In the genomic region with DNA sequence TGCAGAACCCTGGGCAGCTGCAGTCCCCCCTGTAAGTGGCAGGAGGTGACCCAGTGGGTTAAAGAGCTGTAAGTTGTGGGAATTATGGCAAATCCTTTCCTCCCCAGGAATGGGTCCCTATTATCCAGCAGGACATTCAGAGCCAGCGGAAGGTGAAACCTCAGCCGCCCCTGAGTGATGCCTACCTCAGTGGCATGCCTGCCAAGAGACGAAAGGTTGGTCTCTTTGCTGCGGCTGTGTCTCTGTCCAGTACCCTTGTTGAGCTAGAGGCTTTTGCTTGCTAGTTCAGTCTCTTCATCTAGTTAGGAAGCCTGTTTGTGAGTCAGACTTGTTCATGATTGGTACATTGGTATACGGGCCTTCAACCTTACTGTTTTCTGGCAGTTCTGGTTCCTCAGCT, we compare ENCODE assay signal across 26 mouse cellular contexts. TPM values are rescaled to one million over a fixed set of nuclear protein-coding genes. Genes with fewer than 3 reads are reported as not detected.
DNase-seq lines count a peak whose midpoint lies in the region; ATAC-seq and TF ChIP-seq lines count a peak whose summit lies in the region.
"Had no signal": no experiment of that assay in that cellular context is flagged by ENCODE, and none has a peak within 500 bp of the region (broad histone marks: within the 10 kb centered on the region; RNA-seq: fewer than 3 reads in every experiment).

No protein-coding gene starts in this region.

- no peaks in the 10 kb centered on the region for H3K4me1 ChIP-seq in forebrain, postnatal 0 days (ENCODE audit: insufficient read depth)
- H3K4me1 ChIP-seq in forebrain, embryonic 13.5 days = no peaks in the 10 kb centered on the region
- H3K4me1 ChIP-seq in hindbrain, embryonic 15.5 days (replicated peaks) = no peaks in the 10 kb centered on the region
- H3K4me1 ChIP-seq in hindbrain, embryonic 11.5 days (replicated peaks; ENCODE audit: control insufficient read depth, insufficient read depth, low read length) = no peaks in the 10 kb centered on the region
- peaks cover 4% of the 10 kb centered on the region; the same call in 1 of the 2 replicates for H3K4me1 ChIP-seq in liver, embryonic 12.5 days
- no peaks in the 10 kb centered on the region for H3K4me1 ChIP-seq in liver, embryonic 11.5 days (replicated peaks; ENCODE audit: control insufficient read depth, insufficient read depth, low read length)
- H3K4me1 ChIP-seq: forebrain, embryonic 10.5 days had no signal

- H3K27ac ChIP-seq in forebrain, postnatal 0 days (ENCODE audit: low read depth, low read length) = no peak overlapping the region
- H3K27ac ChIP-seq in forebrain, embryonic 13.5 days = no peak overlapping the region
- H3K27ac ChIP-seq in hindbrain, embryonic 15.5 days (replicated peaks) = peak overlapping the region; percentile 31; the same call in 1 of the 2 replicates
- no peak overlapping the region for H3K27ac ChIP-seq in hindbrain, embryonic 11.5 days (ENCODE audit: low read depth, low read length)
- H3K27ac ChIP-seq in liver, embryonic 12.5 days = peak overlapping the region; percentile 1; the same call in 1 of the 2 replicates
- no peak overlapping the region for H3K27ac ChIP-seq in liver, embryonic 11.5 days (ENCODE audit: low read depth, low read length)
- H3K27ac ChIP-seq: gastrocnemius, adult 2 months had no signal

- H3K36me3 ChIP-seq in forebrain, postnatal 0 days (ENCODE audit: insufficient read depth) = peaks cover 97% of the 10 kb centered on the region
- peaks cover 98% of the 10 kb centered on the region for H3K36me3 ChIP-seq in forebrain, embryonic 13.5 days (ENCODE audit: poor library complexity, severe bottlenecking)
- peaks cover 93% of the 10 kb centered on the region for H3K36me3 ChIP-seq in hindbrain, embryonic 15.5 days
- peaks cover 48% of the 10 kb centered on the region for H3K36me3 ChIP-seq in hindbrain, embryonic 11.5 days (ENCODE audit: control insufficient read depth, insufficient read depth, low read length)
- H3K36me3 ChIP-seq in liver, embryonic 12.5 days = peaks cover 99% of the 10 kb centered on the region
- peaks cover 83% of the 10 kb centered on the region for H3K36me3 ChIP-seq in liver, embryonic 11.5 days (ENCODE audit: control insufficient read depth, insufficient read depth, low read length)
- peaks cover 44% of the 10 kb centered on the region for H3K36me3 ChIP-seq in myocyte (ENCODE audit: control insufficient read depth, insufficient read depth)

- no peak for TF ChIP-seq POLR2A in myocyte (IDR thresholded peaks at IDR 0.05; ENCODE audit: insufficient read length, low read depth)

- no peak overlapping the region for H3K4me2 ChIP-seq in forebrain, postnatal 0 days (ENCODE audit: low read depth)
- no peak overlapping the region for H3K4me2 ChIP-seq in forebrain, embryonic 13.5 days
- no peak overlapping the region for H3K4me2 ChIP-seq in hindbrain, embryonic 15.5 days
- no peak overlapping the region for H3K4me2 ChIP-seq in hindbrain, embryonic 11.5 days (replicated peaks; ENCODE audit: low read depth, low read length)
- no peak overlapping the region for H3K4me2 ChIP-seq in liver, embryonic 12.5 days
- H3K4me2 ChIP-seq in liver, embryonic 11.5 days = no peak overlapping the region
- H3K4me2 ChIP-seq in myocyte (ENCODE audit: low read depth) = no peak overlapping the region
- H3K4me2 ChIP-seq: heart, embryonic 11.5 days had no signal

- no peaks in the 10 kb centered on the region for H3K9me3 ChIP-seq in forebrain, postnatal 0 days (ENCODE audit: low read length)
- no peaks in the 10 kb centered on the region for H3K9me3 ChIP-seq in forebrain, embryonic 13.5 days (replicated peaks)
- H3K9me3 ChIP-seq in hindbrain, embryonic 15.5 days = no peaks in the 10 kb centered on the region
- no peaks in the 10 kb centered on the region for H3K9me3 ChIP-seq in hindbrain, embryonic 11.5 days (ENCODE audit: control insufficient read depth, low read length)
- no peaks in the 10 kb centered on the region for H3K9me3 ChIP-seq in liver, embryonic 12.5 days (replicated peaks)
- no peaks in the 10 kb centered on the region; the same call in 1 of the 2 replicates for H3K9me3 ChIP-seq in liver, embryonic 11.5 days (ENCODE audit: control insufficient read depth, low read length)

- no peaks in the 10 kb centered on the region for H3K79me2 ChIP-seq in myocyte (ENCODE audit: control insufficient read depth, insufficient read depth)

- H3K27me3 ChIP-seq in forebrain, postnatal 0 days (ENCODE audit: insufficient read depth, low read length) = no peaks in the 10 kb centered on the region
- no peaks in the 10 kb centered on the region for H3K27me3 ChIP-seq in forebrain, embryonic 13.5 days
- no peaks in the 10 kb centered on the region for H3K27me3 ChIP-seq in hindbrain, embryonic 15.5 days
- H3K27me3 ChIP-seq in hindbrain, embryonic 11.5 days (ENCODE audit: control insufficient read depth, insufficient read depth, low read length) = no peaks in the 10 kb centered on the region
- H3K27me3 ChIP-seq in liver, embryonic 12.5 days (replicated peaks) = no peaks in the 10 kb centered on the region
- H3K27me3 ChIP-seq in liver, embryonic 11.5 days (replicated peaks; ENCODE audit: control insufficient read depth, insufficient read depth, low read length) = no peaks in the 10 kb centered on the region
- H3K27me3 ChIP-seq in myocyte (ENCODE audit: control insufficient read depth, insufficient read depth, insufficient read length) = no peaks in the 10 kb centered on the region
- H3K27me3 ChIP-seq: CH12.LX had no signal

- H3K9ac ChIP-seq in forebrain, postnatal 0 days = no peak overlapping the region
- no peak overlapping the region for H3K9ac ChIP-seq in forebrain, embryonic 13.5 days
- no peak overlapping the region for H3K9ac ChIP-seq in hindbrain, embryonic 15.5 days
- H3K9ac ChIP-seq in hindbrain, embryonic 11.5 days (ENCODE audit: low read depth, low read length) = no peak overlapping the region
- no peak overlapping the region for H3K9ac ChIP-seq in liver, embryonic 12.5 days
- H3K9ac ChIP-seq in liver, embryonic 11.5 days (ENCODE audit: low read depth, low read length) = no peak overlapping the region

- ATAC-seq in forebrain, postnatal 0 days = no peak
- ATAC-seq in forebrain, embryonic 13.5 days = no peak
- ATAC-seq in hindbrain, embryonic 15.5 days (ENCODE audit: low FRiP score, low read depth) = no peak
- no peak for ATAC-seq in hindbrain, embryonic 11.5 days (ENCODE audit: low FRiP score)
- no peak for ATAC-seq in liver, embryonic 12.5 days
- no peak for ATAC-seq in liver, embryonic 11.5 days (replicated peaks; ENCODE audit: low FRiP score)
- ATAC-seq: inflammation-experienced regulatory T-cells, adult 6 months; intestine, embryonic 16.5 days had no signal

- peak; percentile 22 for DNase-seq in forebrain, postnatal 0 days
- DNase-seq in hindbrain, embryonic 11.5 days (ENCODE audit: low spot score) = no peak
- no peak for DNase-seq in liver, embryonic 11.5 days (ENCODE audit: low spot score)
- no peak for DNase-seq in cerebellum, adult 9-11 months
- DNase-seq: adrenal gland, adult 2 months; adrenal gland, postnatal 14 days; B cell, adult 2 months; cerebellum, adult 11 months; cerebellum, adult 8-10 months; cerebellum, postnatal 14 days; gastrocnemius, adult 2 months; gastrocnemius, postnatal 14 days; heart, adult 11 months; kidney, adult 2 months had no signal

- 83% methylated on average over 5 of the region's 5 CpGs for WGBS in forebrain, postnatal 0 days
- 88% methylated on average over 5 of the region's 5 CpGs for WGBS in forebrain, embryonic 13.5 days
- WGBS in hindbrain, embryonic 15.5 days = 89% methylated on average over 5 of the region's 5 CpGs
- WGBS in hindbrain, embryonic 11.5 days = 96% methylated on average over 5 of the region's 5 CpGs
- 87% methylated on average over 5 of the region's 5 CpGs for WGBS in liver, embryonic 12.5 days (ENCODE audit: insufficient replicate concordance)
- WGBS in liver, embryonic 11.5 days = 85% methylated on average over 5 of the region's 5 CpGs

- no peak for TF ChIP-seq CTCF in forebrain, postnatal 0 days (IDR thresholded peaks at IDR 0.05; ENCODE audit: low read depth)

- H3K4me3 ChIP-seq in forebrain, postnatal 0 days (ENCODE audit: low read depth, low read length) = no peak overlapping the region
- no peak overlapping the region for H3K4me3 ChIP-seq in forebrain, embryonic 13.5 days
- H3K4me3 ChIP-seq in hindbrain, embryonic 15.5 days = no peak overlapping the region
- no peak overlapping the region for H3K4me3 ChIP-seq in hindbrain, embryonic 11.5 days (ENCODE audit: low read depth, low read length)
- H3K4me3 ChIP-seq in liver, embryonic 12.5 days = no peak overlapping the region
- no peak overlapping the region for H3K4me3 ChIP-seq in liver, embryonic 11.5 days (ENCODE audit: low read depth, low read length)
- H3K4me3 ChIP-seq in myocyte = no peak overlapping the region
- H3K4me3 ChIP-seq: forebrain, embryonic 10.5 days; gastrocnemius, adult 2 months had no signal

- no peak overlapping the region for H3ac ChIP-seq in myocyte (ENCODE audit: control insufficient read depth, insufficient read length)

RNA-seq across cellular contexts. Expression of a gene that starts 11.2 kb away (rescaled TPM):
- 285 and 340 TPM in 2 replicates for total RNA-seq in forebrain, postnatal 0 days (2014; rRNA removed)
- polyA plus RNA-seq in forebrain, postnatal 0 days (2015; fragmentation: Nextera tagmentation; extraction: Ambion mirVana) = 68.2 and 71.9 TPM in 2 replicates
- 82.5 and 82.6 TPM in 2 replicates for polyA plus RNA-seq in forebrain, embryonic 13.5 days (2015; fragmentation: Nextera tagmentation; extraction: Ambion mirVana)
- 70.0 and 75.7 TPM in 2 replicates for polyA plus RNA-seq in hindbrain, embryonic 15.5 days (2015; fragmentation: Nextera tagmentation; extraction: Ambion mirVana)
- 105 and 117 TPM in 2 replicates for polyA plus RNA-seq in hindbrain, embryonic 11.5 days (2014; fragmentation: Nextera tagmentation; extraction: Ambion mirVana)
- polyA plus RNA-seq in liver, embryonic 12.5 days (2016; fragmentation: Nextera tagmentation; extraction: Ambion mirVana) = 29.1 and 35.5 TPM in 2 replicates
- polyA plus RNA-seq in liver, embryonic 11.5 days (2014; fragmentation: Nextera tagmentation; extraction: Ambion mirVana) = 61.4 and 73.6 TPM in 2 replicates
- 271 TPM for polyA plus RNA-seq in myocyte (2012; fragmentation: generic; extraction: Trizol)

RNA-seq across cellular contexts. Expression of a gene that starts 14.3 kb away (rescaled TPM):
- total RNA-seq in forebrain, postnatal 0 days (2014; rRNA removed) = 0.71 and 0.77 TPM in 2 replicates
- not detected in 2 replicates for polyA plus RNA-seq in forebrain, postnatal 0 days (2015; fragmentation: Nextera tagmentation; extraction: Ambion mirVana)
- 0.93 and 0.99 TPM in 2 replicates for polyA plus RNA-seq in forebrain, embryonic 13.5 days (2015; fragmentation: Nextera tagmentation; extraction: Ambion mirVana)
- 0.21 and 0.79 TPM in 2 replicates for polyA plus RNA-seq in hindbrain, embryonic 15.5 days (2015; fragmentation: Nextera tagmentation; extraction: Ambion mirVana)
- polyA plus RNA-seq in hindbrain, embryonic 11.5 days (2014; fragmentation: Nextera tagmentation; extraction: Ambion mirVana) = 0.34 and 0.49 TPM in 2 replicates
- 482 and 508 TPM in 2 replicates for polyA plus RNA-seq in liver, embryonic 12.5 days (2016; fragmentation: Nextera tagmentation; extraction: Ambion mirVana)
- polyA plus RNA-seq in liver, embryonic 11.5 days (2014; fragmentation: Nextera tagmentation; extraction: Ambion mirVana) = 429 and 459 TPM in 2 replicates
- 0.18 TPM for polyA plus RNA-seq in myocyte (2012; fragmentation: generic; extraction: Trizol)
- total RNA-seq: CH12.LX; gastrocnemius, adult 2 months; gastrocnemius, postnatal 14 days; heart, postnatal 25 days; hematopoietic stem cell, adult 5-6 weeks had no signal
- polyA plus RNA-seq: embryonic facial prominence, embryonic 14.5 days; inflammation-experienced regulatory T-cells, adult 6 months had no signal

RNA-seq across cellular contexts. Expression of a gene that starts 18.6 kb away (rescaled TPM):
- total RNA-seq in forebrain, postnatal 0 days (2014; rRNA removed) = 112 and 155 TPM in 2 replicates
- polyA plus RNA-seq in forebrain, postnatal 0 days (2015; fragmentation: Nextera tagmentation; extraction: Ambion mirVana) = 56.7 and 85.3 TPM in 2 replicates
- 213 TPM in 2 replicates for polyA plus RNA-seq in forebrain, embryonic 13.5 days (2015; fragmentation: Nextera tagmentation; extraction: Ambion mirVana)
- polyA plus RNA-seq in hindbrain, embryonic 15.5 days (2015; fragmentation: Nextera tagmentation; extraction: Ambion mirVana) = 175 and 181 TPM in 2 replicates
- 167 and 205 TPM in 2 replicates for polyA plus RNA-seq in hindbrain, embryonic 11.5 days (2014; fragmentation: Nextera tagmentation; extraction: Ambion mirVana)
- polyA plus RNA-seq in liver, embryonic 12.5 days (2016; fragmentation: Nextera tagmentation; extraction: Ambion mirVana) = 83.0 and 86.8 TPM in 2 replicates
- 169 and 205 TPM in 2 replicates for polyA plus RNA-seq in liver, embryonic 11.5 days (2014; fragmentation: Nextera tagmentation; extraction: Ambion mirVana)
- polyA plus RNA-seq in myocyte (2012; fragmentation: generic; extraction: Trizol) = 153 TPM

RNA-seq across cellular contexts. Expression of a gene that starts 20.0 kb away (rescaled TPM):
- 15.3 and 26.2 TPM in 2 replicates for total RNA-seq in forebrain, postnatal 0 days (2014; rRNA removed)
- 7.4 and 8.0 TPM in 2 replicates for polyA plus RNA-seq in forebrain, postnatal 0 days (2015; fragmentation: Nextera tagmentation; extraction: Ambion mirVana)
- polyA plus RNA-seq in forebrain, embryonic 13.5 days (2015; fragmentation: Nextera tagmentation; extraction: Ambion mirVana) = 8.3 and 8.6 TPM in 2 replicates
- polyA plus RNA-seq in hindbrain, embryonic 15.5 days (2015; fragmentation: Nextera tagmentation; extraction: Ambion mirVana) = 9.3 and 10.8 TPM in 2 replicates
- 8.4 and 9.2 TPM in 2 replicates for polyA plus RNA-seq in hindbrain, embryonic 11.5 days (2014; fragmentation: Nextera tagmentation; extraction: Ambion mirVana)
- polyA plus RNA-seq in liver, embryonic 12.5 days (2016; fragmentation: Nextera tagmentation; extraction: Ambion mirVana) = 3.7 and 4.3 TPM in 2 replicates
- polyA plus RNA-seq in liver, embryonic 11.5 days (2014; fragmentation: Nextera tagmentation; extraction: Ambion mirVana) = 6.0 and 7.1 TPM in 2 replicates
- polyA plus RNA-seq in myocyte (2012; fragmentation: generic; extraction: Trizol) = 12.8 TPM

RNA-seq across cellular contexts. Expression of a gene that starts 24.3 kb away (rescaled TPM):
- total RNA-seq in forebrain, postnatal 0 days (2014; rRNA removed) = 240 and 247 TPM in 2 replicates
- polyA plus RNA-seq in forebrain, postnatal 0 days (2015; fragmentation: Nextera tagmentation; extraction: Ambion mirVana) = 334 and 335 TPM in 2 replicates
- polyA plus RNA-seq in forebrain, embryonic 13.5 days (2015; fragmentation: Nextera tagmentation; extraction: Ambion mirVana) = 339 and 356 TPM in 2 replicates
- 308 and 311 TPM in 2 replicates for polyA plus RNA-seq in hindbrain, embryonic 15.5 days (2015; fragmentation: Nextera tagmentation; extraction: Ambion mirVana)
- 299 and 310 TPM in 2 replicates for polyA plus RNA-seq in hindbrain, embryonic 11.5 days (2014; fragmentation: Nextera tagmentation; extraction: Ambion mirVana)
- polyA plus RNA-seq in liver, embryonic 12.5 days (2016; fragmentation: Nextera tagmentation; extraction: Ambion mirVana) = 187 and 192 TPM in 2 replicates
- polyA plus RNA-seq in liver, embryonic 11.5 days (2014; fragmentation: Nextera tagmentation; extraction: Ambion mirVana) = 246 and 259 TPM in 2 replicates
- polyA plus RNA-seq in myocyte (2012; fragmentation: generic; extraction: Trizol) = 320 TPM

Comparison
In these comparisons a context has a peak if more than half of its experiments do, and no peak if none do; other contexts are left out.
1. H3K27ac ChIP-seq: peak in hindbrain, embryonic 15.5 days (single experiment) and liver, embryonic 12.5 days (single experiment); none in forebrain, postnatal 0 days (single experiment), forebrain, embryonic 13.5 days (single experiment), hindbrain, embryonic 11.5 days (single experiment) and liver, embryonic 11.5 days (single experiment).
2. RNA of a gene that starts 14.3 kb away (polyA plus RNA-seq): 482 to 508 TPM in liver, embryonic 12.5 days and 429 to 459 TPM in liver, embryonic 11.5 days; 0.93 to 0.99 TPM in forebrain, embryonic 13.5 days, 0.21 to 0.79 TPM in hindbrain, embryonic 15.5 days, 0.34 to 0.49 TPM in hindbrain, embryonic 11.5 days, 0.18 TPM in myocyte (single experiment) and not detected in forebrain, postnatal 0 days; every median in the first group is over 100 times any median in the second.